Mouse (Mus musculus): ENCODE results near the gene Fam161a.
"Not testable (repeated sequence)": the region's sequence is repeated elsewhere in the genome, so short reads cannot be mapped to it uniquely, and the experiment has no call there.

The Fam161a gene

DNA sequence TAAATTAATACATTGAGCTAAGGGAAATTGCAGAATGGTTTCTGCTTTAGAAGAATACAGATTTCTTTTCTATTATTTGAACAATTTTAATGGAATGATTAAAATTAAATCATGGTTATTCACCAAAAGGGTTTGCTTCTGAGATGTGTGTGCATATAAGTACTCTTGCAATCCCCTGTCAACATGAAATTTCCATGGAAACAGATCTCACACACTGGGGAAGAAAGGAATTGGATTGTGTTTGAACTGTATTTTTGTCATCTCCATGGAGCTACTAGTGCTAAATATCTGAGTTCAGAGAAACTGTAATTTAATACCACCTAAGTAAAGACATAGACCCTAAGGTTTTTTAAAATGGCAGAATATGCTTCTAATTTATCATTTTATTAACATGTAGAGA lies 42.3 kb downstream of the Fam161a start:
- DNase-seq (ENCODE audit: low spot score in 2 of 2) = no peak

DNA sequence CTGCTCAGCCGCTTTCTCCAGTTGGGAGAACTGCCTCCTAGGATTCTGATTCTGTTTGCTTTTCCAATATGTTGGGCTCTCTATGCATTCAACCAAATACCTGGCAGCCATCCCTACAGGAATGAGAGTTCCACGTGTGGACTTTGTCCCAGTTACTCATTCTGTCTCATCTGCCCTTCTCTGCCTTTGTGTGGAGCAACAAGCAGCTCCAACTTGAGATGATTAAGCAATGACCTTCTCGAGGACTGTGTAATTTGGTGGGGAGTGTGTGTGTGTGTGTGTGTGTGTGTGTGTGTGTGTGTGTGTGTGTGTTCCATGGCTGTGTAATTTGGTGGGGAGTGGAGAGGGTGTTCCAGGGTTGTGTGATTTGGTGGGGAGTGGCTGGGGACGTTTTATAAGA lies 45.0 kb downstream of the Fam161a start:
- no peak for DNase-seq (ENCODE audit: low spot score in 2 of 2)

DNA sequence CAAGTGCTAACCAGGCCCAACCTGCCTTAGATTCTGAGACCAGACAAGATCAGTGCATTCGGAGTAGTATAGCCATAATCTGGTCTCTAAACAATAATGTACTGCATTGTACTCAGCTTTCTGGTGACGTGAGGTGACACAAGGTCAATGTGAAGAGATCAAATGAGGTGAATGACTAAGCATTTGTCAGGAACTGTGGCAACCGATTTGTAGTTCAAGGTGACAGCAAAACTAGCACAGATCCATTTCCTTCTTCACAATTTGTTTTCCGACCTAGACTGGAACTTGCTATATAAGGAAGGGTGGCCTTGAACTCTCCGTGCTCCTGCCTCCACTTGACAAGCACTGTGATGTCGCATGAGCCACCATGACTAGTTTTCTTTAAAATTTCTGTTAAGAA lies 55.8 kb downstream of the Fam161a start:
- DNase-seq (ENCODE audit: low spot score in 2 of 2) = no peak

DNA sequence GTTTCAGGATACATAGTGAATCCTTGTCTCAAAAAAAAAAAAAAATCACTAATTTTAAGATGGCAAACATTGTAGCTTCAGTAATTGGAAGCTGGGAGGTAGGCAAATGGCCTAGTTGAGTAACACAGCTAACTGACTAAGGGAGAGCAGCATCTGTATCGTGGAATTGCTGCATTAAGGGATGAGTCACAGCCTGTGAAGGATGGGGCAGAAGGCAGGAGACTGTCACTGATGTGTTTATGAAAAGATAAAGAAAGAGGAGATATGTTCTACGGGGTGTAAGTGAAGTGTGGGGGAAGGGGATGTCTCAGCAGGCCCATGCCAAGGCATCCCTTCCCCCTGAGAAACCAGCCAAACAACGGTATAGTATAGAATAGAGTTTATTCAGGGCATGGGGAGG lies 56.5 kb downstream of the Fam161a start:
- no peak for DNase-seq (ENCODE audit: low spot score in 2 of 2)

DNA sequence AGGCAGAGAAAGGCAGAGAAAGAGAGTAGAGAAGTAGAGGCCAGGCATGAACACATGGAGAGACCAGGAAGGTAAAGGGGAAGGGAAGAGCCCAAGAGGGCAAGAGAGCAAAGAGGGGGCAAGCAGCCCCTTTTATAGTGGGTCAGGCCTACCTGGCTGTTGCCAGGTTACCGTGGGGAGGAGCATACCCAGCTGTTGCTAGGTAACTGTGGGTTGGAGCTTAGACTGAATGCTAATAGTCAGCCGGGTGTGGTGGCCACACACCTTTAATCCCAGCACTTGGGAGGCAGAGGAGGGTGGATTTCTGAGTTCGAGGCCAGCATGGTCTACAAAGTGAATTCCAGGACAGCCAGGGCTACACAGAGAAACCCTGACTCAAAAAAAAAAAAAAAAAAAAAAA lies 56.9 kb downstream of the Fam161a start:
- DNase-seq (ENCODE audit: low spot score in 2 of 2) = not testable (repeated sequence)

DNA sequence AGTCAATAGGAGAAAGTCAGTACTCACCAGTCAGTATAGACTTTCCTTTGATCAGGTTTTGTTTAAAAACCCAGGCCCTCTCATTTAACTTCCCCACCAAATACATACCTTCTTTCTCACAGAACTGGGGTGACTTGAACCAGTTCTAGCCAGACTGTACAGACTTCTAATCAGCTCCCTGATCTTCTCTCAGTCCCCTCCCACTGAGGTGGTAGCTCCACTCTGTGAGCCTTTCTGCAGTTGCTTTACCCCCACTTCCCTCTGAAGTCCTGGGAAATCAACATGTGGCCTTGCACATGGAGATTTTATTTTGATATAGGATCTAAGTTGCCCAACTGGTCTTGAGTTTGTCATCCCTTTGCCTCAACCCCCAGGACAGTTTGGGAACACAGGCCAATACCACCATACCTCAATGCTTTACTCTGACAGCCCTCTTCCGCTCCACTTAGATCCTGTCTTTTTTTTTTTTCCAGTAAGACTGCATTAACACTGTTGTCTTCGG lies 57.9 kb downstream of the Fam161a start:
- DNase-seq (ENCODE audit: low spot score in 2 of 2) = no peak

DNA sequence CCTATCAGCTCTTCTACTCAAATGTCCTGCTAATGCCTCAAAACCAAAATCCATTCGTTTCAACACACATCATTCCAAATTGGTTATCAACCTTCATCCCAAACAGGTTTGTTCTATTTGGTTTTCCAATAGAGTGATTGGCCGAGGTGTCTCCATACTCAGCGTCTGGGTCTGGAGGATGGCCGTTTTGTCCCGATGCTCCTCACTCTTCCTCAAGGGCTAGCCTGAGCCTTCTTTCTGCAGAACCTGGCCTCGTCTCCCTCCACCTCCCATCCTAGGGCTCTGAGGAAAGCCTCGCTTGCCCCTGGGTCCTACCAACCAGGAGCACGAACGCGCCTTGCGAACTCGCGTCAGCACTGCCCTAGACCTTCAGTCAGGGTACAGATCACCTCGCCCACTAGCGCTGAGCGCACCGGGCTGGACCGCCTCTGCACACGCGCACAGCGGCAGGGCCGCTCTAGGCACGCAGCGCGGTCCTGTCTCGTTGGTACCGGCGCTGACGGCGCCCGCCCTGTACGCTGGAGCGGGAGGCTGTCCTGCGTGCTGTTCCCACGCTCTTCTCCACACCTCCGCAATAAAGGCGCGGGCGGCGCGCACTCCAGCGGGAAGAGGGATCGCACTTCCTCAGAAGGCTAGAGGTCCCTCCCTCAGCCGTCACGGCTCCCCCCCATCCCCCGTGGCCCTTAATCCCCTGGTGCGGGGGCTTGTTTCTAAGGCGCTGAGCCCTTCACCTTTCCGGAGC lies 60.2 kb downstream of the Fam161a start:
- DNase-seq (ENCODE audit: low spot score in 2 of 2) = peak; percentile 78 to 82

DNA sequence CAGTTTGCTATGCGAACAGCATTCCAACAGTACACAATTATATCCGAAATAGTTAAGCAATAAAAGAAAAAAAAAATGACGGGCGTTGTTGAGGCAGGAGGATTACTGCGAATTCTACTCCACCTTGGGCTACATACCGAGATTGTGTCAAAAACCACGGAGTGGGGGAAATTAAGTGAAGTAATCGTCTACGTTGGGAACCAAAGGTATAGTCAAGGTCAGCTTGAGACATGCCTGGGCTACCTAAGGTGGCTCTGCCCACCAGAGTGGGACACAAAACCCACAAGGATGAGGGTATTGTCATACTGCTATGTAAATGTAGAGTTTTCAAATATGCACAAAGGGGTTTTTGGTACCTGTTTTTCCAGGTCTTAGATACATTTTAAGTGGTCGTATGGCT lies 60.9 kb downstream of the Fam161a start:
- DNase-seq (ENCODE audit: low spot score in 2 of 2) = no peak

DNA sequence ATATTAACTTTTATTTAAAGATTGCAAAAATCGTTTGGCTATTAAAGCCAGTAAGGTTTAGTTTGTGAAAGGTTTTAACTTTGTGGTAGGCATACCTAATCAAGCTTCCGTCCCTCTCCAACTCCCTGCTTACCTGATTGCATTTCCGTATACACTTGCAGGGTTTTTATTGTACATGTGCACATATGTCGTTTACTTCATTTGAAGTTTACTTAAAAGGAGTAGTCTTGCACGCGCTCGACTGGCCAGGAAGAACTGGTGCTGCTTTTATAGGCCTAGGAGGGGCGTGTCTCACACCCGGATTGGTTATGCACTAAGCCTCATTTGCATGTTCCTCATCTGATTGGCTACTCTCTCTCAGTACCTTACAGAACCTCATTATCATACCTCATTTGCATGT lies 61.7 kb downstream of the Fam161a start:
- not testable (repeated sequence) for DNase-seq (ENCODE audit: low spot score in 2 of 2)

DNA sequence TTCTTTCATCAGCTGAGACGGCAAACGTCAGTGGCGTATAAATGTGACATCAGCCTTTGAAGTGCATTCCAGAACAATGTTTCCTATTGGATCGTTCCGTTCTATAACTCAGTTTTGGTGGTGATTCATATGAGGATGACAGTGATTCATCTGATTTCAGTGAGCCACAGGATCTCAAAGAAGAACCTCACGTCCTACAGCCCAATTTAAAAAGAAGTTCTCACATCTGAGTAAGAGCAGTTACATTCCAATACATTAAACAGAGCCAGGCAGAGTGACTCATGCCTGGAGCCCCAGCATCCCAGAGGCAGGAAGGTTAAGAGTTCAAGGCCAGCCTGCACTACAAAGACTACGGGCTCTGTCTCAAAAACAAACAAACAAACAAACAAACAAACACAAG lies 67.5 kb downstream of the Fam161a start:
- no peak for DNase-seq (ENCODE audit: low spot score in 2 of 2)

DNA sequence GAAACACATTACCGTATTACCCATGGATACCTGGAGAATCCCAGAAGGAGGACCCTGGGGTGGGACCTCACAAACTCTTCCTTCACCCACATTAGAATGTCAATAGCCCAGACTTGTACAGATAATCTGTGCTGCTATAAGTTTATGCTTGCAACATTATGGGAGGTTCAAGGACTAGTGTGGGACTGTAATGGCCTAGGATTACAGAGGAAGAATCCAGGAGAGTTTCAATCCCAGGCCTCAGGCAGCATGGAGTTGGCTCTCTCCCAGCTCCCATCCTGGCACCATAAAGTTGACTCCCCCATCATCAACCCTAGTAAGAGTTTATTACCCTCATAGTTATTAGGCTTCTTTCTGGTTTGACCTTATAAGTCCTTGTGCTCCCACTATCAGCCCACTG lies 71.2 kb downstream of the Fam161a start:
- DNase-seq (ENCODE audit: low spot score in 2 of 2) = no peak
